Mouse (Mus musculus): ENCODE data around the gene Cit. TPM values are rescaled to one million over a fixed set of nuclear protein-coding genes. Genes with fewer than 3 reads are reported as not detected.

Gene Cit
- polyA plus RNA-seq, 1 experiment from 2014 or later: 25.7 TPM

DNA sequence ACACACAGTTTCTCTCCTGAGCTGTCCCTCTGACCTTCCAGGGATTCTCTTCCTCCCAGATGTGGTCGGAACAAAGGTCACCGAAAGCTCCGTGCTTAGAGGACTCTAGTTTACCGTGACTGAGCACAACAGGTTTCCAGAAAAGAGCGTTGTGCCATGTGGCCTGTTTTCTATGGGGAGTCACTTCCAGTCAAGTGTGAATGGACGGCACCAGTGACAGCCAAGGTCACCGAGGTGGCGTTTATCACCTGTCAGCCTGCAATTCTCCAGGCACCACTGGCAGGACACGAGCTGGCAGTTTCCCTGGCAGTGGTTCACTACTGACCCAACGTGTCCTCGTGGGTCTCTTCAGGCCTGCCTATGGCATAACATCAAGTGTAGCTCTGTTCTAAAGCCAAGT, 174.3 kb downstream of the Cit start:
- H3K4me2 ChIP-seq (replicated peaks): no peak overlapping the region
- H3K9me3 ChIP-seq: no peaks in the 10 kb centered on the region
- no peak overlapping the region for H3K9ac ChIP-seq
- no peak for ATAC-seq
- H3K27ac ChIP-seq: 0 out of 2 replicates have a peak overlapping the region, but pooled peaks have one; percentile 17
- H3K4me3 ChIP-seq (replicated peaks): no peak overlapping the region
- H3K4me1 ChIP-seq (replicated peaks): peaks cover 24% of the 10 kb centered on the region
- no peaks in the 10 kb centered on the region for H3K27me3 ChIP-seq (replicated peaks)
- 55% methylated on average over 11 of the region's 11 CpGs for WGBS
- peaks cover 49% of the 10 kb centered on the region for H3K36me3 ChIP-seq

DNA sequence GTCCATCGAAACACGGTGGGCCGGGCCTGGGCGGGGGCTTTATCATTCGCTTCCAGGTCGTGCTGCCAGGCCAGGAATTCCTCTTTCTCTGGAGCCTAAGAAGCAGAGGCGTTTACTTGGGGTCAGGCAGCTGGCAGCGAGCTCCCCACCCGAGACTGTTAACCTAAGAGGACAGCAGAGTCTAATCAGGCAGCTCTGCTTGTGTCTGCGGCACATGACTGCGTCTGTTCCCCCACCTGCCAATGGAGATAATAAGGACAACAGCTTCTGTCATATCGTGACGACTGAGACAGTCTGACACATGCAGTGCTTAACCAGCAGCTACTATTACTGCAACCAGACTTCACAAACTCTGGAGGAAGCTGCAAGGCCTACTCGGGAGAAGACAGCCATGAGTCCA, 176.5 kb downstream of the Cit start:
- Histone ChIP-seq H3K4me2 (replicated peaks) (no peak overlapping the region), H3K9me3 (no peaks in the 10 kb centered on the region), H3K27me3 (replicated peaks) (no peaks in the 10 kb centered on the region), H3K4me1 (replicated peaks) (peaks cover 24% of the 10 kb centered on the region), H3K4me3 (replicated peaks) (no peak overlapping the region), H3K36me3 (peaks cover 38% of the 10 kb centered on the region), H3K27ac (no peak overlapping the region), H3K9ac (no peak overlapping the region)
- ATAC-seq: no peak
- WGBS: 83% methylated on average over 14 of the region's 14 CpGs

DNA sequence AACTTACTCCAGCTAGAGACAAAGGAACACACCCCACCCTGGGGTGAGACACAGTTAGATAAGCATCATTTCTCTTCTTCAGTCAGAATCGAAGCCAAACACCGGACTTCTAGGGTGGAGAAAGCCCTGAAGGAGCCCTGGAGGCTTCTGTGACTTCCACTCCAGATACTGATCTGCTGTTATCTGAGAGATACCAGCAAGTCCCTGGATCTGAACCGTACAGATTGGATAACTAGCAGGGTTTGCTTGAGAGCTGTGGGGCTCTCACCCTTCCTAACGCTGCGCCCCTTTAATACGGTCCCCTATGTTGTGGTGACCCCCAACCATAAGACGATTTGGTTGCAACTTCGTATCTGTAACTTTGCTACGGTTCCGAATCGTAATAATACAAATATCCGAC, 177.1 kb downstream of the Cit start:
- 86% methylated on average over 12 of the region's 12 CpGs for WGBS
- H3K27me3 ChIP-seq (replicated peaks): no peaks in the 10 kb centered on the region
- H3K27ac ChIP-seq: no peak overlapping the region; the same call in 1 of the 2 replicates
- H3K4me3 ChIP-seq (replicated peaks): peak overlapping the region; percentile 58; the same call in 1 of the 2 replicates
- H3K9ac ChIP-seq: no peak overlapping the region; the same call in 1 of the 2 replicates
- H3K4me2 ChIP-seq (replicated peaks): peak overlapping the region; percentile 85
- no peak for ATAC-seq
- peaks cover 32% of the 10 kb centered on the region for H3K36me3 ChIP-seq
- no peaks in the 10 kb centered on the region for H3K9me3 ChIP-seq
- H3K4me1 ChIP-seq (replicated peaks): peaks cover 24% of the 10 kb centered on the region

GRCm38 (mm10) chr5:116022658-116023200, 177.7 kb downstream of the Cit start:
- Histone ChIP-seq H3K27me3 (replicated peaks) (no peaks in the 10 kb centered on the region), H3K4me1 (replicated peaks) (peaks cover 24% of the 10 kb centered on the region), H3K27ac (peak overlapping the region; percentile 69), H3K36me3 (peaks cover 27% of the 10 kb centered on the region), H3K4me3 (replicated peaks) (peak overlapping the region; percentile 58), H3K9ac (peak overlapping the region; percentile 66), H3K9me3 (no peaks in the 10 kb centered on the region), H3K4me2 (replicated peaks) (peak overlapping the region; percentile 85)
- ATAC-seq: no peak
- WGBS: 65% methylated on average over 7 of the region's 7 CpGs

GRCm38 (mm10) chr5:116023251-116023661, 178.2 kb downstream of the Cit start:
- Histone ChIP-seq H3K27me3 (replicated peaks) (no peaks in the 10 kb centered on the region), H3K9me3 (no peaks in the 10 kb centered on the region), H3K4me3 (replicated peaks) (peak overlapping the region; percentile 58), H3K27ac (peak overlapping the region; percentile 69), H3K4me1 (replicated peaks) (peaks cover 24% of the 10 kb centered on the region), H3K36me3 (peaks cover 22% of the 10 kb centered on the region), H3K9ac (peak overlapping the region; percentile 66), H3K4me2 (replicated peaks) (peak overlapping the region; percentile 85)
- ATAC-seq: no peak
- WGBS: 19% methylated on average over 8 of the region's 8 CpGs

DNA sequence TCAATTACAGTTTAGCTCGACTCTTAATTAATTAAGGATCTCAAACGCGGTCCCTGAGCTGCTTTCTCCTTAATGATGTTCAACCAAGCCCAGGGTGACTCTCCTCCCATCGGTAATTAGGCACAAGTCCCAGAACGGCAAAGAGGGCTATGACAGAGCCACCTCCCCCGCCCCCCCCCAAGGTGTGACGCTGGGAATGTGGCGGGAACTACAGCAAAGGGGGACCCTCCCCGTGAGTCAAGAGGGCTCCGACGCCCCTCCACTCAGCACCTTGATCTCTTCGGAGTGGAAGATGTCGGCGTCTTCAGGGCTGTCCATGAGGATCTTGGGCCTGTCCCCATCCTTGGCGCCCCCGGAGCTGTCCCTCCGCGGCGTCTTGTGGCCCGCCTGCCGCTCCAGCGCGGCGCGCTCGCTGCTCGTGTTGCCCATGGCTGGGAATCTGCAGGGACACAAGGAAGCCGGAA, 178.8 kb downstream of the Cit start:
- H3K36me3 ChIP-seq: peaks cover 19% of the 10 kb centered on the region
- WGBS: under 1% methylated on average over 27 of the region's 28 CpGs
- H3K4me1 ChIP-seq (replicated peaks): peaks cover 24% of the 10 kb centered on the region
- peak overlapping the region; percentile 58 for H3K4me3 ChIP-seq (replicated peaks)
- H3K9me3 ChIP-seq: no peaks in the 10 kb centered on the region
- peak overlapping the region; percentile 66 for H3K9ac ChIP-seq
- peak overlapping the region; percentile 69 for H3K27ac ChIP-seq
- no peaks in the 10 kb centered on the region for H3K27me3 ChIP-seq (replicated peaks)
- peak; percentile 66 for ATAC-seq
- H3K4me2 ChIP-seq (replicated peaks): peak overlapping the region; percentile 85

DNA sequence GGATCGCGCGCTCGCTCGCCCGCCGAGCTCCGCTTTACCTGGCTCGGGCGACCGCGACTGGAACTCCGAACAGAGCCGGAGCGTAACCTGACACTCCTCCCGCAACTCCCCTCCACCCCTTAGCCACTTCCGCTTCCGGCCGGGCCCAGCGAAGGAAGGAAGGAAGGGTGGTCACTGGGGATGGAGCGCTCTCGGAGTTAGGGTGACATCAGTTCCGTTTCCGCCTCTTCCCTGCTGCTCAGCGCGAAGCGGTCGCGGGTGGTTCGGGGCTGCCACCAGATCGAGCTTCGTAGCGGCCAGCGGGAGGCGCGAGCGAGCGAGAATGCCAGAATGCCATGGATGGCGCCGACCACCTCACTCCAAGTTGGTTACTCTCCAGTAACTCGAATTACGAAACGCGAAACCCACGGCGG, 179.3 kb downstream of the Cit start, which contains the start of gene Prkab1:
Prkab1 (minus strand) TSS at position 182 of the 413 bp plus-strand sequence.
- under 1% methylated on average over 46 of the region's 46 CpGs for WGBS
- ATAC-seq: peak; percentile 97
- H3K36me3 ChIP-seq: peaks cover 19% of the 10 kb centered on the region
- H3K4me2 ChIP-seq (replicated peaks): peak within 1 kb of the TSS; percentile 85
- H3K27ac ChIP-seq: peak within 1 kb of the TSS; percentile 69
- H3K4me1 ChIP-seq (replicated peaks): peaks cover 19% of the 10 kb centered on the region
- peak within 1 kb of the TSS; percentile 58 for H3K4me3 ChIP-seq (replicated peaks)
- H3K9ac ChIP-seq: peak within 1 kb of the TSS; percentile 66
- no peaks in the 10 kb centered on the region for H3K9me3 ChIP-seq
- H3K27me3 ChIP-seq (replicated peaks): no peaks in the 10 kb centered on the region

- Histone ChIP-seq H3K9me3 (no peaks in the 10 kb centered on the region), H3K27ac (no peak overlapping the region), H3K9ac (no peak overlapping the region), H3K36me3 (peaks cover 3% of the 10 kb centered on the region; the same call in 1 of the 2 replicates), H3K4me3 (replicated peaks) (no peak overlapping the region), H3K4me1 (replicated peaks) (peaks cover 15% of the 10 kb centered on the region), H3K27me3 (replicated peaks) (peaks cover 5% of the 10 kb centered on the region; the same call in 1 of the 2 replicates), H3K4me2 (replicated peaks) (no peak overlapping the region)
- 86% methylated on average over 5 of the region's 5 CpGs for WGBS
- no peak for ATAC-seq
These were observed 181.0 kb downstream of the Cit start for GRCm38 (mm10) chr5:116026107-116026506.

DNA sequence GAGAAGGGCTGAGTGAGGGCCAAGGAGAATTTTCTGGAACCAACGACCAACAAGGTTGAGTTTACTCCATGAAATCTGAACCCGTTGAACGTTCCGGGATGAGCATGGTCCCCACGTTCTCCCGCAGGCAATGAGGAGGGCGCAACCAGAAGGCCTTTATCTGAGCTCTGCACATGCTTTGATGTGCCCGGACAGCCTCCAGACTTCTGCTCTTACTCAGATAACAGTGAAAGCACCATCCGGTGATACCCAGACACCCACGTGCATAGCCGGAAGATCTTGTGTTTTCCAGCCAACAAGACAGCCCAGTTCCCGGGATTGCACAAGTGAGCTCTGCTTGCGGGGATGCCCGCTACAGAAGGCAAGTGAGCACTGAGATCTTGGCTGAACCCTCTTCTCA, 181.5 kb downstream of the Cit start:
- H3K36me3 ChIP-seq: no peaks in the 10 kb centered on the region
- H3K27me3 ChIP-seq (replicated peaks): peaks cover 5% of the 10 kb centered on the region; the same call in 1 of the 2 replicates
- 85% methylated on average over 14 of the region's 14 CpGs for WGBS
- H3K27ac ChIP-seq: no peak overlapping the region
- H3K4me2 ChIP-seq (replicated peaks): no peak overlapping the region
- no peak overlapping the region for H3K4me3 ChIP-seq (replicated peaks)
- no peak; the same call in 1 of the 2 replicates for ATAC-seq
- no peaks in the 10 kb centered on the region for H3K9me3 ChIP-seq
- peaks cover 15% of the 10 kb centered on the region for H3K4me1 ChIP-seq (replicated peaks)
- no peak overlapping the region for H3K9ac ChIP-seq

DNA sequence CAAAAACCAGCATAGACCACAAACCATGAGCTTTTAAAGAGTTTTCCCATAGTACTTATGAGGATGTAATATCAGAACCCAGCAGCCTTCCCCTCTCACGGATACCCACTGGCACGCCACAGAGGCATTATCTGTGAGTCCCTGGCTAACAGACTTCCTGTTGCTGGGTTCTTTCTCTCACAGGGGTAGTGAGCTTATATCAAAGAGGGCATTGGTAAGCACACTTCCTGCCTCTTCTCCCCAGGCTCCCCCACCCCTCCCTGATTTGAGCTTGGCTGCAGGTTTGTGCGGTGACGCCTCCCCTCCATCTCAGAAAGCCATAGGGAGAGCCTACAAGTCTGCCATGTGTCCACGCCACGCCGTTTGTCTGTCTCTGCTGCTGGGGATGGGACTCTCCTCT, 184.0 kb downstream of the Cit start:
- Histone ChIP-seq H3K27me3 (replicated peaks) (peaks cover 5% of the 10 kb centered on the region; the same call in 1 of the 2 replicates), H3K4me2 (replicated peaks) (no peak overlapping the region), H3K4me3 (replicated peaks) (no peak overlapping the region), H3K4me1 (replicated peaks) (no peaks in the 10 kb centered on the region), H3K9me3 (no peaks in the 10 kb centered on the region), H3K36me3 (no peaks in the 10 kb centered on the region), H3K9ac (no peak overlapping the region), H3K27ac (no peak overlapping the region)
- no peak for ATAC-seq
- 71% methylated on average over 7 of the region's 7 CpGs for WGBS

DNA sequence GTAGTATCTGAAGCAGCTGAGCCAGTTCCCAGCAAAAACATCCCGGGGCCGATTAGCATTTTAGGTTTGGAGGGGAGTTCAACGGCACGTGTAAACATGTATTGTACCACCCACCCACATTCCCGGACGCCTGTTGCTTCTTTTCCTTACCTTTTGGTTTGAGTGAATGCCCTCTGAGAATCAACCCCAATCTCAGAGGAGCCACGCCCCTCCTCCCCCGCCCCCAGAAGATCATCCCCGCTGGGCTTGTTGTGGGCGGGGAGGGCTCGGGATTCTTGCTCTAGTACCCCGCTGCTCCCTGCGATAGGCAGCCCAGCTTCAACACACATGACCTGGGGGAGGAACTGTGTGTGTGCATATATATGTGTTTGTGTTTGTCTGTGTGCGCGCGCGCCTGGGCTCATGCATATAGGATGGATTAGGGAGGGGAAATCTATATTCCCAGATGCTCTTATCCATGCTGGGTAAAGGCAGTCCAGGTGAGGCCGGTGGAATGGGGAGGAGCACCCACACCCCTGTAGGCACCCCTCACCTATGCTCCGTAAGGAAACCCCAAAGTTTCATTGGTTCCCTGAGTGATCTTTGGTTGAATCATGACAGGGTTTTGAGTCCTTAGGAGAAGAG, 185.6 kb downstream of the Cit start:
- Histone ChIP-seq H3K9me3 (no peaks in the 10 kb centered on the region), H3K36me3 (no peaks in the 10 kb centered on the region), H3K27me3 (replicated peaks) (peaks cover 5% of the 10 kb centered on the region; the same call in 1 of the 2 replicates), H3K27ac (no peak overlapping the region), H3K4me3 (replicated peaks) (no peak overlapping the region), H3K9ac (no peak overlapping the region), H3K4me2 (replicated peaks) (peak overlapping the region; percentile 14; the same call in 1 of the 2 replicates), H3K4me1 (replicated peaks) (no peaks in the 10 kb centered on the region)
- no peak for ATAC-seq
- 6% methylated on average over 19 of the region's 19 CpGs for WGBS

- H3K4me1 ChIP-seq (replicated peaks): no peaks in the 10 kb centered on the region
- no peaks in the 10 kb centered on the region for H3K9me3 ChIP-seq
- H3K36me3 ChIP-seq: no peaks in the 10 kb centered on the region
- 3% methylated on average over 14 of the region's 14 CpGs for WGBS
- peak overlapping the region; percentile 30; the same call in 1 of the 2 replicates for H3K4me2 ChIP-seq (replicated peaks)
- no peak overlapping the region for H3K4me3 ChIP-seq (replicated peaks)
- H3K27ac ChIP-seq: no peak overlapping the region
- ATAC-seq: no peak; the same call in 1 of the 2 replicates
- H3K27me3 ChIP-seq (replicated peaks): peaks cover 9% of the 10 kb centered on the region; the same call in 1 of the 2 replicates
- no peak overlapping the region for H3K9ac ChIP-seq
These were observed 186.1 kb downstream of the Cit start for GRCm38 (mm10) chr5:116031190-116031577.
